Mouse (Mus musculus): ENCODE results near the gene Nr1i3. TPM values are rescaled to one million over a fixed set of nuclear protein-coding genes. Genes with fewer than 3 reads are reported as not detected.

The Nr1i3 gene
- polyA plus RNA-seq, 1 experiment: not detected

- no peak overlapping the region for H3K27ac ChIP-seq (ENCODE audit: insufficient read depth, low read length)
- 33% methylated on average over 13 of the region's 13 CpGs for WGBS
- H3K4me3 ChIP-seq (ENCODE audit: extremely low read depth, insufficient read depth, insufficient read length): no peak overlapping the region
- H3K4me1 ChIP-seq (ENCODE audit: control insufficient read depth, insufficient read depth, insufficient read length): peaks cover 6% of the 10 kb centered on the region
- H3K36me3 ChIP-seq (ENCODE audit: control insufficient read depth, insufficient read depth, low read length): no peaks in the 10 kb centered on the region
- no peak for DNase-seq (ENCODE audit: low read depth in 1 of 2, low spot score in 2 of 2)
- TF ChIP-seq POLR2A (IDR thresholded peaks at IDR 0.05; ENCODE audit: low read depth, low read length) (no peak), CTCF (IDR thresholded peaks at IDR 0.05; ENCODE audit: extremely low read depth, insufficient read depth, insufficient read length, insufficient replicate concordance) (no peak)
- no peaks in the 10 kb centered on the region for H3K27me3 ChIP-seq (ENCODE audit: control insufficient read depth, insufficient read depth, low read length)
Observed at GRCm38 (mm10) chr1:171187851-171188700, 25.7 kb upstream of the Nr1i3 start.

- WGBS: 73% methylated on average over 8 of the region's 8 CpGs
- Histone ChIP-seq H3K4me3 (ENCODE audit: extremely low read depth, insufficient read depth, insufficient read length) (no peak overlapping the region), H3K27ac (ENCODE audit: insufficient read depth, low read length) (no peak overlapping the region), H3K36me3 (ENCODE audit: control insufficient read depth, insufficient read depth, low read length) (no peaks in the 10 kb centered on the region), H3K4me1 (ENCODE audit: control insufficient read depth, insufficient read depth, insufficient read length) (peaks cover 2% of the 10 kb centered on the region), H3K27me3 (ENCODE audit: control insufficient read depth, insufficient read depth, low read length) (no peaks in the 10 kb centered on the region)
- DNase-seq (ENCODE audit: low read depth in 1 of 2, low spot score in 2 of 2): no peak
- no peak for TF ChIP-seq CTCF (IDR thresholded peaks at IDR 0.05; ENCODE audit: extremely low read depth, insufficient read depth, insufficient read length, insufficient replicate concordance)
- no peak for TF ChIP-seq POLR2A (IDR thresholded peaks at IDR 0.05; ENCODE audit: low read depth, low read length)
Observed at GRCm38 (mm10) chr1:171189046-171189445, 24.7 kb upstream of the Nr1i3 start.

- Histone ChIP-seq H3K4me3 (ENCODE audit: extremely low read depth, insufficient read depth, insufficient read length) (no peak overlapping the region), H3K27ac (ENCODE audit: insufficient read depth, low read length) (no peak overlapping the region), H3K4me1 (ENCODE audit: control insufficient read depth, insufficient read depth, insufficient read length) (no peaks in the 10 kb centered on the region), H3K36me3 (ENCODE audit: control insufficient read depth, insufficient read depth, low read length) (no peaks in the 10 kb centered on the region), H3K27me3 (ENCODE audit: control insufficient read depth, insufficient read depth, low read length) (no peaks in the 10 kb centered on the region)
- WGBS: 83% methylated on average over 14 of the region's 14 CpGs
- TF ChIP-seq CTCF (IDR thresholded peaks at IDR 0.05; ENCODE audit: extremely low read depth, insufficient read depth, insufficient read length, insufficient replicate concordance): no peak
- no peak for TF ChIP-seq POLR2A (IDR thresholded peaks at IDR 0.05; ENCODE audit: low read depth, low read length)
- no peak for DNase-seq (ENCODE audit: low read depth in 1 of 2, low spot score in 2 of 2)
Observed at GRCm38 (mm10) chr1:171189476-171190114, 24.2 kb upstream of the Nr1i3 start.

GRCm38 (mm10) chr1:171190832-171191231 lies 22.9 kb upstream of the Nr1i3 start:
- Histone ChIP-seq H3K4me1 (ENCODE audit: control insufficient read depth, insufficient read depth, insufficient read length) (peaks cover 5% of the 10 kb centered on the region; the same call in 1 of the 2 replicates), H3K36me3 (ENCODE audit: control insufficient read depth, insufficient read depth, low read length) (no peaks in the 10 kb centered on the region), H3K27me3 (ENCODE audit: control insufficient read depth, insufficient read depth, low read length) (peaks cover 5% of the 10 kb centered on the region; the same call in 1 of the 2 replicates), H3K4me3 (ENCODE audit: extremely low read depth, insufficient read depth, insufficient read length) (no peak overlapping the region), H3K27ac (ENCODE audit: insufficient read depth, low read length) (no peak overlapping the region)
- no peak for DNase-seq (ENCODE audit: low read depth in 1 of 2, low spot score in 2 of 2)
- WGBS: 93% methylated on average over 9 of the region's 9 CpGs
- TF ChIP-seq CTCF (IDR thresholded peaks at IDR 0.05; ENCODE audit: extremely low read depth, insufficient read depth, insufficient read length, insufficient replicate concordance): no peak
- no peak for TF ChIP-seq POLR2A (IDR thresholded peaks at IDR 0.05; ENCODE audit: low read depth, low read length)

GRCm38 (mm10) chr1:171192283-171192682 lies 21.5 kb upstream of the Nr1i3 start:
- 81% methylated on average over 10 of the region's 10 CpGs for WGBS
- Histone ChIP-seq H3K27ac (ENCODE audit: insufficient read depth, low read length) (no peak overlapping the region), H3K4me3 (ENCODE audit: extremely low read depth, insufficient read depth, insufficient read length) (no peak overlapping the region), H3K36me3 (ENCODE audit: control insufficient read depth, insufficient read depth, low read length) (no peaks in the 10 kb centered on the region), H3K4me1 (ENCODE audit: control insufficient read depth, insufficient read depth, insufficient read length) (peaks cover 6% of the 10 kb centered on the region; the same call in 1 of the 2 replicates), H3K27me3 (ENCODE audit: control insufficient read depth, insufficient read depth, low read length) (peaks cover 6% of the 10 kb centered on the region; the same call in 1 of the 2 replicates)
- TF ChIP-seq POLR2A (IDR thresholded peaks at IDR 0.05; ENCODE audit: low read depth, low read length) (no peak), CTCF (IDR thresholded peaks at IDR 0.05; ENCODE audit: extremely low read depth, insufficient read depth, insufficient read length, insufficient replicate concordance) (no peak)
- DNase-seq (ENCODE audit: low read depth in 1 of 2, low spot score in 2 of 2): no peak

- WGBS: 50% methylated on average over 18 of the region's 18 CpGs
- peaks cover 6% of the 10 kb centered on the region; the same call in 1 of the 2 replicates for H3K27me3 ChIP-seq (ENCODE audit: control insufficient read depth, insufficient read depth, low read length)
- H3K4me1 ChIP-seq (ENCODE audit: control insufficient read depth, insufficient read depth, insufficient read length): peaks cover 6% of the 10 kb centered on the region; the same call in 1 of the 2 replicates
- H3K4me3 ChIP-seq (ENCODE audit: extremely low read depth, insufficient read depth, insufficient read length): no peak overlapping the region
- TF ChIP-seq CTCF (IDR thresholded peaks at IDR 0.05; ENCODE audit: extremely low read depth, insufficient read depth, insufficient read length, insufficient replicate concordance) (no peak), POLR2A (IDR thresholded peaks at IDR 0.05; ENCODE audit: low read depth, low read length) (no peak)
- H3K36me3 ChIP-seq (ENCODE audit: control insufficient read depth, insufficient read depth, low read length): no peaks in the 10 kb centered on the region
- no peak overlapping the region for H3K27ac ChIP-seq (ENCODE audit: insufficient read depth, low read length)
- DNase-seq (ENCODE audit: low read depth in 1 of 2, low spot score in 2 of 2): no peak
Observed at GRCm38 (mm10) chr1:171193093-171193840, 20.5 kb upstream of the Nr1i3 start.
